Mouse (Mus musculus): ENCODE measurements at regions not wholly inside any gene's neighbourhood (a gene's known extent, or its start where the extent isn't known, plus 50 kb on each side); places are given as distances from the start of the nearest gene placed in this dataset.

DNA sequence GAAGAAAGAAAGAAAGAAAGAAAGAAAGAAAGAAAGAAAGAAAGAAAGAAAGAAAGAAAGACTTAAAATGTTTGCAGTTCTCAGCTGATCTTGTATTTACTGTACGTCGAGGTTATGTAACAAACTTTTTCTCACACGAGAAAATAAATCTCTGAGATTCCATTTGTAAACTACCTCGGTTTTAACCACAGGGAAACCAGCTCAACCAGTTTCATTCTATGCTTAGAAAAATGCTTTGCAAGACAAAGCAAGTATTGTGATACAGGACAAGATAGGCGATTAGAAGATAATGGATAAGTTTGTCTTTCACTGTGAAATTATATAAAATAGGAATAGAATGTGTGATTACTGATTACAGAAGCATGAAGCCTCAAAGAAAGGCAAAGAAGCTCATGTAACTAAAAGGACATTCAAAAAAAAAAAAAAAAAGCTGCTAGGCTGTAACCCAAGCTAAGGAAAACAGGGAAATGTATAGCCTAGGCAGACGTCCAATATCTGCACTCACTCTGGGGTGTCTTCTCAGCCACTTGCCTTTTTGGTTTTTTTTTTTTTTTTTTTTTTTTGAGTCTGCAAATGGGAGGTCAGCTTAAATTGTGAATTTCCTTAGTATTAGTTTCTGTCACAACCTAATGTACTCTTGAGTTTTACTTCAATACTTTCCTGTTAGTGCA, 368.3 kb downstream of the Efnb2 start:
- no peak for DNase-seq (ENCODE audit: low spot score in 2 of 2)

DNA sequence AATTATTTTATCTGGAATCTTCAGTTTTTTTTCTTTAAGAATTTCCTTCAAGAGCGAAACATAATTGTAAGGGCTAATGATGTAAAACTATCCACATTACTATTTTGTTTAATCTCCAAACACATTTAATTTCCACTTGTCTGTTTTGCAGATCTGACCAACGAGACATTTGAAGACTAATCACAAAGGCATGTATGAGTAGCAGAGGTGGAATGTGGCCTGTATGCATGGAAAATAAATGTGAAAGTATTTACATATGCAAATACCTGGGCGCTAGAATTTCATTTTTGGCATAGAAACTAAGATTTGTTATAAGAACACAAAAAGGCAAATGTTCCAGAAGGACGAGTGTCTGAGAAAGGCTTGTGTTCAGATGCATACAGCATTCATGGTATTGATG, 375.2 kb downstream of the Efnb2 start:
- no peak for DNase-seq (ENCODE audit: low spot score in 2 of 2)

DNA sequence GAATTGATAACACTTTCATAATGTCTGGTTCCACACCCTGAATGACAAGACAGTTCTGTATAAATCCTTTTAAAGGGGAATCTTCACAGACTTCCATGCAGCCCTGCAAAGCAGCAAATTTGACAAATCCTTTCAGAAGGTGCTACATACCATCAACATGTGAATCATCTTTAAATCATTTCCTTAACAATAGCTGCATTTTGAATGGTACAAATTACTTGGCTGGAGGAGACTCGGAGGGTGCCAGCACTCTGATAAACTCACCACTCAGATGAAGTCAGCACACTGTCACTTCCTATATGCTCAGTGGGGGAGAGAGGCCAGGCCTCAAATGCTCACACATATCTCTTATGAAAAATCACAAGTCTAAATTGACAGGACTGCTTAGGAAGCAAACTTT, 386.1 kb downstream of the Efnb2 start:
- DNase-seq (ENCODE audit: low spot score in 2 of 2) = no peak

DNA sequence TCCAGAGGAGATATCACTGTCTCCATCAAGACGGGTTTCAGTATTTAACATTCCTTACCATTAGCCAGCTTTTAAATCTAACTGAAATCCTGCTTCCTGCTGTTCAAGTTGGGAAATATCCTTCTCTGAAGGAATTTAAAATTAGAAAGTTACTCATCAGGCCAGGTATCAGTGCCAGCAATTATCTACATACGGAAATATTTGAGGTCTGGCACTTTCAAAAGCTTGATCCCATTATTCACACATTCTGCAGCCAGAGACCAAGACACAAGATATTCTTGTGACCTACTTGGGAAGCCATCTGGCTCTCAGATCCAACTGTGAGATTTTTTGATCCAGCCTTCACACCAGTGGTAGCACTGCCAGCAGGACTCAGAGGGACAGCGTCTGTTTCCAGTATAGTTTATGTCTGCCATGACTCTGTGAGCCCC, 386.8 kb downstream of the Efnb2 start:
- DNase-seq (ENCODE audit: low spot score in 2 of 2) = peak in 1 of 2 experiments; percentile 16

DNA sequence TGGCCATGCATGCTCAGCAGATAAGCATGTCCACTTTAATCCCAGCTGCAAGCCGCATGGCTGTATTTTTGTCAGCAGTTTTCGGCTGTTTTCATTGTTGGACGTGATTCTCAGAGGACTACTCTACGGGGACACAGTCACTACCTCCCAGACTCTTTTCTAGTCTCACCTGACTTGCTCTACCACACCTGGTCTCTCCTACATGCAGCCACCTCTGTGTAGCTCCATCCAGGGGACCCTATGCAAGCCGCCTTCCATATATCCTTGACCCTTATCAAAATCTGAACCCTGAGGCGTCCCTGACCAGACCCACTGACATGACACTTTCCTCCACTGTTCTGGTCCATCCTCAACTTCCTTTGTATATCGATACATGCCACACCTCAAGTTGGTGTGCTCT, 402.2 kb downstream of the Efnb2 start:
- DNase-seq (ENCODE audit: low spot score in 2 of 2) = no peak

DNA sequence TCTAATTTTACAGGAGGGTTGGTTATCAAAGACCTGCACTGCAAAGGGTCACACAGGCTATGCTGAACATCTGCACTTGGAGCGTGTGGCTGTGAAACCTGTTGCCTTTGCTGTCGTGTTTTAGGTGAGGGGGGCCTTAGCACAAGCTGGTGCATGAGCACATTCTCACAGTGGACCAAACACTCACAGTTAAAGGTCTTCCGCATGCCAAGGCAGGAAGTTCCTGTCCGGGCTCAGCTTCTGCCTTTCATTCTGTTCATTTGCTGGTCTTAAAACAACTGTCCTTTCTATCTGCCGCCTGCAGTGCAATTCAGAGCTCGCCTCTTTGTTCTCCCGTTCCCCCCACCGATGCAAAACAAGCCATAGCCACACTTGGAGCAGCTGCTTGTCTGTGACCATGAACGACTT, 402.8 kb downstream of the Efnb2 start:
- DNase-seq (ENCODE audit: low spot score in 2 of 2) = no peak

DNA sequence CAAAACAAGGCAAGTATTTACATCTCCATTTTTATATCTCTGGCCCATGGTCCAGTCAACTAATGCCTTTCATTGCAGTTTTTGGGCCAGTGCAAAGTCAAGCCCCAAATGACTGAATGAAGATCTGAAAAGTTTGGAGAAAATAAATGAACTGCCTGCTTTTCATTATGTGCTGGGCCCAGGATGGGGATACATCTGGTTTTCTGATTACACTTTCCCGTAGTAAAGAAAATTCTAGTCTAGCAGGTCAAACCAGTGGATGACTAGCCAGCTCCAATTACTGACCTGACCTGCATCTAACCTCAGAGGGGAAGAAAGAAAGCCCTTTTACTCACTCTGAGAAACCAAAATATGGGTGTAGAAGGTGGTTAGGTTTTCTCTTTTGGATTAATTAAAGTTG, 404.7 kb downstream of the Efnb2 start:
- no peak for DNase-seq (ENCODE audit: low spot score in 2 of 2)

DNA sequence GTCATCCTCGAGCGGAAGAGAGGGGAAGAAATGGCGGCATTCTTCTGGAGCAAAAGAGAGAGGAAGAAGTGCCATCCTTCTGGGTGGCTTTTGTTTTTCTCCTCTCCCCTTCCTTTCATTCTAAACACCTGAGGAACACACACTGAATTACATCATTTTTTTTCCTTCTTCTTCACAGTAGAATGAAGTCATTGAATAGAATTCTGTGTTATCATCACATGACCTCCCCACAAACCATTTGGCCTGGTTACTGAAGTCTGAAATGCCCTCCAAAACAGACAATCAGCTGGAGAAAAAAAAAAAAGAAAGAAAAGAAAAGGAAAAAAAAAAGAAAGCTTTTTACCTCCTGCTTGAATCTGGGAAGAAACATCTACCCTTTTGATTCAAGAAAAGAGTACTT, 406.6 kb downstream of the Efnb2 start:
- no peak for DNase-seq (ENCODE audit: low spot score in 2 of 2)

DNA sequence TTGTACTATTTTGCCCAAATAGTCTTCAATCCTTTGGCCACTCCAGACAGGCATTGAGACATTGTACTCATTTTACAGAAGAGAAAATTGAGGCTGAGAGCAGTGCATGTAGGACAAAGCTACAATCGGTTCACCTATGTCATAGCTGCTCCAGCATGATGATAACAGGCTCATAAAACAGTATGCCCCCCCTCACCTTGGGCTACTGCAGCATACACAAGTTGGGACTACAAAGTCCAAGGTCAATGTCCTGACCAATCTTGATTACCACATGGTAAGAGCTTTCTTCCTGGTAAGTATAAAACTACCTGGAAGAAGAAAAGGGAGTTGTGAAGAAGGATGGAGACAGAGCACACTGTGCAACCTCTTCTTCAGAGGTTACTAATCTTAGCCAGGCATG, 416.4 kb downstream of the Efnb2 start:
- DNase-seq (ENCODE audit: low spot score in 2 of 2) = no peak

DNA sequence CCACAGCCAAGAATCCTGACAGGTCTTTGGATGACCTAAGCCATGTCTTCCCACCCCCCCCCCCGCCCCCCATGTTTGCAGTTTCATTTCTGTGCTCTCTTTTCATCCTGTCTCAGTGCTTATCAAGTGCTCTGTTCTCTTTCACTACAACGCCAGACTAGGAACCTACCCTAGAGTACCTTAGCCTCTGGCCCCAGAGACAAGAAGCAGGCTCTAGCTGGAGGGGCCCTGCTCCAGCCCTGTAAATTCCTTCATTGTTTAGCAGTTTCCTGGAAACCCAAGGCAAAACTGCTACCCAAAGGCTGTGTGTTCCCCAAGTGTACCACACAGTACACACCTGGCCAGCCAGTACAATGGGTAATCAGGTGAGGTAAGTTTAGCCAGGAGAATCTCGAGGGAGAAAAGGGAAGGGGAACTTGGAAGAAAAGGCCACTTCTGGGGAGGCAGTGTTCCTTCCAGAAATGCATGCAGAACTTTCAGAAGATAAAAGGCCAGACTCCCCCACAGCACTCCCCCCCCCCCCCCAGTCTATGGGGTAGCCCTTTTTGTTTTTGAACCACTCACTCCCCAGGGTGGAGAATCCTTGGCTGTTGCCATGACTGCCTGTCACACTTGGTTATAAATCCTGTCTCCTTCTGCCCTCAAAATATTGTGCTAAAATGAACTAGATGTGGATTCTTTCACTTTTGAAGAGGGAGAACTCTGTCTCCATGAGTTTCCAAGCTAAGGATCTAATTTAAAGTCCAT, 419.1 kb downstream of the Efnb2 start:
- DNase-seq (ENCODE audit: low spot score in 2 of 2) = no peak

DNA sequence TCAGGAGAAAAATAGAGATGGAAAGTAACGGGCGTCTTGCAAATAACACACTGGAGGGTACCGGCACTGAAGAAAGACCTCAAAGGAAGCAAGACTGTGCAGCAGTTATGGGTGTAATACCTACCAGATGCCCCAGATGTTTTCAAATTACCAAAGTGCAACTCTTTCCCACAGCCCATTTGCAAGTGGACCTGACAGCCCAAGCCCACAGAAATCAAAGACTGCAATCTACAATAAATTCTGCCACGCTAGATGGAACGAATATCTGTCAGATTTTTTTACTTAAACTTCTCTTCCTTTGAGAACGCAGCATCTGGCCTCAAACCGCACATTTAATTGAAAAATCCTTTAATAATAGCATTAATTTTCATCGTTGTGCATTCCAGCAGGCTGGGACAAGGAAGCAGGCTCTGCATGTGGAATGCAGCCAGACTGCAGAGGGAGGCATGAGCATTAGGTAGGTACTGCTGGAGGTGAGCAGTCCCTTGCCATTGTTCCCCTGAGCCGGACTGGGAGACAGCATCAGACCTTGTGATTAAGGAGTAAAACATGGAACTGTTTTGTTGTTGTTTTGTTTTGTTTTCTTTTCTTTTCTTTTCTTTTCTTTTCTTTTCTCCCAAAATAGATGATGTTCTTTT, 419.9 kb downstream of the Efnb2 start:
- DNase-seq (ENCODE audit: low spot score in 2 of 2) = no peak

DNA sequence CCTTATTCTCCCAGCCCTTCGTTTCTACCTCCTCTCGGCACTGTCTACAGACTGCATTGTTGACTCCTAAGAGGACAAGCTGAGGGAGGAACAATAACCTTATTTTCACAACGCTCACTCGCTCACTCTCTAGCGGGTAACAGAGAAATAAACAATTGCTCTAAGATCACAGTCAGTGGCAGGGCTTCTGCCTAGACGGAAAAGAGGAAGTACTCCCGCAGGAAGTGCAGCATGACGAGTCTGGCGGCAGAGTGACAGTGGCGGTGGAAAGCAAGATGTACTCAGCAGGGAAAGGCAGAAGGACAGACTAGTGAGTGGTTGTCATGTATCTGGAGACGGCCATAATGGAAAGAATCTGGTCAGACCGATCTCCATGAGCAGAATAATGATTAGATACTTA, 421.6 kb downstream of the Efnb2 start:
- DNase-seq (ENCODE audit: low spot score in 2 of 2) = no peak

DNA sequence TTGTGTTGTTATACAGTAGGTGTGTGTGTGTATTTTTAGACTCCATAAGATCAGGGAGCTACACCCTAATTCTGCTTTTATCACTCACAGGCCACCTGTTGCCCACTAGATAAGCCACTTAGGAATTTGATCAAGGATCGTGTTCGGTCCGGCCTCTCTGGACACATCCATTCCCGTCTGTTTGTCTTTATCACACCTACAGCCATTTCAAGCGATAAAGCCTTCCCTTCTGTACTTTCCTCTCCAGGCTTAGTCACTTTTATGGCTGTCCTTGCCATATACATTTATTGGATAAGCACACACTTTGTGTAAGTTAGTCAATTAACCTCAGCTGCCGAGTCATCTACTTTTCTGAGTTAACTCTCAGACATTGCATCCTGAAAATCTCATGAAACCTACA, 423.0 kb downstream of the Efnb2 start:
- DNase-seq (ENCODE audit: low spot score in 2 of 2) = no peak

DNA sequence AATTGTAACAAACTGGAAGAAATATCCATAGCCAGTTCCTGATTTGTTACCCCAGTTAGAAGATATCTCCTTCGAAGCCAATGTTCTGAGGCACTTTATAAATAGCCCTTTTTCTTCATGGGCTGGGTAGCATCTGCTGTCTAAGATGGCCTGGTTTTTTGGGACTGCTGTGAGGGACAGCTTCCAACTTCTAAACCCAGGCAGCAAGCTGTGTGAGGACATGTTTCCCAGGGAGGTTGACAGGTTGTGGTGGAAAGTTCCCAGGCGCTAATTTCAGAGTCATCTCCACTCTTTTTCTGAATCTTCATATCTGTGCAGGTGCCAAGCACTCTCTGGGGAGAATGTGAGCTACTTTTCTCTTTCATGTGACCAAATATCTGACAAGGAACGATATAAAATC, 427.4 kb downstream of the Efnb2 start:
- peak; percentile 35 to 75 for DNase-seq (ENCODE audit: low spot score in 2 of 2)

DNA sequence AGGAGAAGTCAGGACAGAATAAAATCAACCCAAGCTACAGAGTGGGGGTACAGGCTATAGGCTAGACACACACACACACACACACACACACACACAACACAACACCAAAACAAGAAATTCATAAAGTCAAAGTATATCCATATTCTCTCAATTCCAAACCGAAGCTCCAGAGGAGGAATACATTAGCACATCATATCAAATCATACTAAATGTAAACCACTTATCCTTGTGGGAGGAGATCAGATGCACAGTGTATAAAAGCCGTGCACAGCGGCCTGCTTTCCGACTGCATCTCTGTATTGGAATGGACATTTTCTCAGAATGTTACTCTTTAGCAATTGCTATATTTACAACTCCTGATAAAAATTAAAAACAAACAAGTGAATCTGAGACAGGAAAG, 427.9 kb downstream of the Efnb2 start:
- DNase-seq (ENCODE audit: low spot score in 2 of 2) = peak in 1 of 2 experiments; percentile 22

DNA sequence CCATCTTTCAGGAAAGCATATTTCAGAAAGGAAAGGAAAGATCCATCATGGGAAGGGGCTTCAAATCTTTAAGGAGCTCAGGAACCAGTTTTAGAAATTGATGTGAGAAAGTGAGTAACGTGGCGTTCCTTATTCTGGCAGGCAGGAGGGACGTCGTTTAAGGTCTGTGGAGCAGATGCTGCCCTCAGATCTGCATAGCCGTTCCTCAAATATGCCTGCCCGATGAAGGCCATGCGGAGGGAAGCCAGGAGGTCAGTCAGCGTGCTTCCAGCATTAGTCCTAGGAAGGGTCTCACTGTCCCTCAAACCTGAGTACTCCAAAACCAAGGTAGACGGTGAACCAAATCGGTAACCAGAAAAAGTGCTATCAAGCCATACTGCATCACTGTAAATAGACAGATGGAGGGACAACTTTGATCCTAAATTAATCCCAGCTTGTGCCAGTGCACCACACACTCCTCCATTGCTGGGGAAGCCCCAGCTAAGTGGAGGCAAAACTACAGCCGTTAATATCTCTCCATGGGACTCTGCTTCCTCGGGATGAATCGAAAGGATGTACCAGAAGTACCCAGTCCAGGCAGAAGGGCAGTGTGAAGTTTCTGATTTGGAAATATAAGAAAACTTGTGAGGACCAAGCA, 428.9 kb downstream of the Efnb2 start:
- no peak for DNase-seq (ENCODE audit: low spot score in 2 of 2)

DNA sequence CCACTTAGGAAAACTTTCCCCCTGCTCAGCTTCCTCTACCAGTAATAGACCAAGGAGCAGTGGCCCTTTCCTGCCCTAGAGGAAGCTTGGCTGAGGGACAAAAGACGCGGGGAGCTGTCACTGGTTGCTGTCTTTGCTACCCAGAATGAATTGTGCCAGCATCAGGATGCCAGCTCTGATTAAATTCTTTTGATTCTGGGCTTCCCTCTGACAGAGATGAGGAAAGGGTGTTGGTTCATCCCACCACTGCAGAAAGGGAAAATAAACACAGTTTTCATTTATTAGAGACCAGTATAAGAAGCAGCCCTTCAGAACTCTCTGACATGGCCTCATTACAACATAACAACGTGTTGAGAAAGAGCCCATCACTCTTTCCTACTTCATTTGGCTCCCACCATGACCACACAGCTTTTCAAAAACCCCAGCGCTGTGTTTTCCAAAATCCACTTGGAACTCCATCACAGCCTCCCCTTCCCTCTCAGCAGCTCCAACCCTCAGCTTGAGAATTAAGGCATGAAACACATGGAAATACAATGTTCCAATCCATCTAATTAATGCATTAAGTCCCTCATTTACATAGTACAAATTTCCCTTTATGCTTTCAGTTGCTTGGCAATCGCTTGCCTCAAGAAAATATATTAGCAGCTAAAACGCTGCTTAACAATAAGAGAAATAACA, 429.6 kb downstream of the Efnb2 start:
- DNase-seq (ENCODE audit: low spot score in 2 of 2) = no peak

DNA sequence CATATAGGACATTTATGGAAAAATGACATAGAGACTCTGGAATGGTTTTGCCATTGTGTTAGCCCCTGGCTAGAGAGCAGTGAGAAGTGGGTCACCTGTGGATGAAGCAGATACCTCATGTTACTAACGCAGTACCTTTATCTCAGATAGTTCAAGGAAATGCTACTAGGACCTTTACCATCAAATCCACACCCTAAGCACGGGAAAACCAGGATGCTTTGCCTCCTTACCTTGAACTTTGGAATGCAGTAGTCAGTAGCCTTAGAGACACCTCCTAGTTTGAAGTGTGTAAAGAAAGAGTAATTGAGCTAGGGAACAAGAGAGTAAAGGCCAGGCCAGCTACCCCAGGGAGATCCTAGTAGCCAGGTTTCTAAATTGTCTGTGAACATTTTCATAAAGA, 435.0 kb downstream of the Efnb2 start:
- DNase-seq (ENCODE audit: low spot score in 2 of 2) = no peak

DNA sequence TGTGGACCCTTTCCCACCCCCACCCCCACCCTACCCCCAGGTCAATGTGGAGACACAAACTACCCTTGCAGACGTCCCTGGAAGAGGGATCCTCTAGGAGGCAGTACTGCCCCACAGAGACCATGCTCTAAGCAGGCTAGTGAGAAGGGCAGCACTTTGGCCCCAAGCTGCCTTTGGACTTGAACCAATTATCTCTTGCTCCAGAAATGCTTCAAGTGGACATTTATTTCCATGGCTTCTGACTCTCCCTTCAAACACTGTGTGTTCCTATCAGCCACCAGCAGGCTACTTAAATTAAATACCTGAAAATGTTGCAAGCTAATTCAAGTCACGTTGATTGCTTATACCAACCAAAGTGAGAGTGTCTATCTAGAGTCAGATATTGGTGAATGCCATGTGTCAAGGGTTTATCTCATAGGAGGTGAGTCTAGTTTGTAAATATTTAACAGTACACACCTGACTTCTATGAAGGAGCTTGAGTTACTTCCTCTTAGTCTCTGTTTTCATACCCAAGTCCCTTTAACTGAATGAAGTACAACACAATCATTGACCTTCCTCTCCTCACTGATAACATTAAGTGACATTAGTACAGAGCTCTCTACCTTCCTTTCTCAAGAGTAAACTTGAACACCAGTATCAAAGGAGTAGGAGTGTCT, 435.7 kb downstream of the Efnb2 start:
- no peak for DNase-seq (ENCODE audit: low spot score in 2 of 2)

DNA sequence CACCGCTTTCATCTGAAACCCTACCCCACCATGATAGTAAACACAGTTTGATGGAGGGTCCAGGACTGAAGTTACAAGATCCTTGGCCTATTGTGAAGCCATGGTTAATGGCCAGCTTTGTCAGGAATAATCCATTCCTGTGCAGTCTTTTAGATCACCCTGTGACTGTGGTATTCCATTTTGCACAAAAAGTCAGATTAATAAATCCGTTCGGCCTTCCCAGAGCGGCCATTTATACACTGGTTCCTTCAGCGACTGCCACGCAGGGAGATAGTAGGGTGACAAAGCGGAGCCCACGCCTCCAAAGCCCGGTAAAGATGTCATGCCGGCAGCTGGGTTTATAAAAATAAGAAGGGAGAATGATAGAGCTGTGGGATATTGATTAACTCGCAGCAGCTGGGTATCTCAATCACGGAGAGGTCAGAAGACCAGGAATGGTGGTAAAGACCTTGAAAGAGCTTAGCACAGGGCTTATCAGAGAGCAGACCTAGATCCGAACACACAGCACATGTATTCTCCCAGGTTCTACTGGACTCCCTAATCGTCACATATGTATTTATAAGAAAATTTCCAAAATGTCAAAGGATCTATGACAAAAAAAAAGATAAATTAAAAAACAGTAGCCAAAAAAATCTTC, 440.5 kb downstream of the Efnb2 start:
- no peak for DNase-seq (ENCODE audit: low spot score in 2 of 2)
